Mouse (Mus musculus): Measurements from ENCODE around the gene Sept7.

DNA sequence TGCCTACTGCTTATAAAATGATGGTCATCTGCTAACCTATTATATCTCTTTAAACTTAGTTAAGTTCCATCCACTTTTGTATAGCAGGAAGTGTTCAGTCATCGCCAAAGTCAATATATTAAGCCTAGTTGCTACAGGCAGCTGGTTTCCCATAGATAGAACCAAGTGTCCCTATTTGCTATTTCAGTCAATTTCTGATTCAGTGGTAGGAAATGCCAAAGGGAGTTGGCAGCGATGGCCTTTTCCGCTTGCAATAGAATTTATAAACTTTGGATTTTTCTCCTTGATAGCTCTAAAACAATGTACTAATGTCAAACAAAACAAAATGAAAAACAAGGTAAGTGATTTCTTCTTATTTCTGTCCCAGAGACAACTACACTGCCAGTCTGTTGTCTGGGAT is 5.7 kb upstream of the Sept7 start:
- TF ChIP-seq EP300 (IDR thresholded peaks at IDR 0.05; ENCODE audit: low read depth) (no peak), CTCF (IDR thresholded peaks at IDR 0.05; ENCODE audit: low read depth) (no peak)

Measured in liver, postnatal 0 days (tissue).